Mouse (Mus musculus): ENCODE measurements around the gene Gm26938.

Gm26938 gene

GRCm38 (mm10) chr5:139816445-139816844, 9.8 kb downstream of the Gm26938 start:
- intact Hi-C loops (cut with DNase I), result loop anchor here (5.0 kb wide), 1 partner anchor 34 kb away; no protein-coding TSS in a partner anchor

DNA sequence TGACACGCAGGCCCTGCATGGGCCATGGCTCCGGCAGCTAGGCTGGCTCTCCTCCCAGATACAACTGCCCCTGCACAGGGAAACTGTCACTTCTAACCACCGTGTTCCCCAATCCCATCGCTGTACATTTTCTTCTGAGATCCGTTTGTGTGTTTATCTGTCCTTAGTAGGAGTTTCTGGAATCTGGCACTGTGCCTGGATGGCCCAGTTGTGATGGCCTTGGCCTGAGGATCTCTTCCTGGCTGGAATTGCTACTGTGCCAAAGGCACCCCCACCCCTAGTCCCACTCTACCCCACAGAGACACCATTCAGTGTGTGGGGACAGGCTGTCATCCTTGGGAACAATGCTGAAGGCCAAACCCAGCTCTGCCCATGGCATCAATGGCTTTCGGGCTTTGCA, 10.2 kb downstream of the Gm26938 start:
- intact Hi-C loops (cut with DNase I), result loop anchor here (5.0 kb wide), 1 partner anchor 34 kb away; no protein-coding TSS in a partner anchor

DNA sequence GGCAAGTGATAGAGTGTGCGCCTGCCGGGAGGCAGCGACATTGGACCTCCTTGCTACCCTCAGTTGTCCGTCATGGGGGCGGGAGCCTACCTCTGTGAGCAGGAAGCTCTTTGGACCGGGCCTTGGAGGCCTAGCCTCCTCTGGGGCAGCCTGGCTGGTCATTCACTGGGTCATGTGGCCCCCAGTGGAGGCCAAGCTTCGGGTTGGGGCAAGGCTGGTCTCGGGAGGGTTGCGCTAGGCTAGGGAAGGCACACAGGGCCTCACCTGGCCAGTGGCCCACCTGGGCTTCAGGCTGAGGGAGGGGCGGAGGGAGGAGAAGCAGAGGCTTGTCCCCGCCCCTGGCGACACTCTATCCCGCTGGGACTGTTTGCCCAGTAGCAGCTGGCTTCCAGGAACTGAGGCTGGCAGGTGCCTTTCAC, 12.2 kb downstream of the Gm26938 start:
- intact Hi-C loops (cut with DNase I), result no loop called here

- intact Hi-C loops (cut with DNase I), result no loop called here
Observed at GRCm38 (mm10) chr5:139813126-139813490, 13.1 kb downstream of the Gm26938 start.

DNA sequence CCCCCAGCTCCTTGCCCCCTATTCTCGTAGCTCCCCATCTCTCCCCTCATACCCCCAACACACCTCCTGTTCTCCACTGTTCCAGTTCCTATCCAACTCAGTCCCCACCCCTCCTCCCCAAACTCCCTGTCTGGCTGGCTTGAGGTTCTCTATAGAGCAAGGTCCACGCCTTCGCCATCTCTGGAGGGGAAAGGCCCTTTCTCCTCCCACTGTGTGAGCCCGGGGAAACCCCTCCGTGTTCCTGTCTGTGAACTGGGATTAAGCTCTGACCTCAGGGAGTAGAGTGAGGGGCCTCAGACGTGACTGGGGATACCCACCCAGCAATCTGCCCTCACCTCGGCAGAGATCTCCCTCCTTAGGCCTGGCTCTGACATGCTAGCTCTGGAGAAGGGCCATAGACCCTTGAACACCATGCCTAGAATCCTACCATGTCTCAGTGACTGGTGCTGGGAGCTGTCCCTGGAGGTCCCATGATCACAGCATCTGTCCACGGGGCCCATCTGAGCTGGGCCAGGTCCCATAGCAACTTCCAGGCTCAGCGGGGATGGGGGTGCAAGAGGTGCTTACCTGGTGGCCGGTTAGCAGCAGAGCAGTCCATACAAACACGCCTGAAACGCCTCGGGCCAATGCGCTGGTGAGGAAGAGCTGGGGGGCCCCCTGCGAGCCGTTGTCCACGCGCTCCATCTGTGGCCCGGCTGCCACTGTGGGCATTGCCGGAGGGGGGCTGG, 13.6 kb downstream of the Gm26938 start:
- intact Hi-C loops (cut with DNase I), result no loop called here

- intact Hi-C loops (cut with DNase I), result no loop called here
Observed at GRCm38 (mm10) chr5:139811677-139812397, 14.4 kb downstream of the Gm26938 start.

- intact Hi-C loops (cut with DNase I), result no loop called here
Observed at GRCm38 (mm10) chr5:139809397-139809796, 16.8 kb downstream of the Gm26938 start.

DNA sequence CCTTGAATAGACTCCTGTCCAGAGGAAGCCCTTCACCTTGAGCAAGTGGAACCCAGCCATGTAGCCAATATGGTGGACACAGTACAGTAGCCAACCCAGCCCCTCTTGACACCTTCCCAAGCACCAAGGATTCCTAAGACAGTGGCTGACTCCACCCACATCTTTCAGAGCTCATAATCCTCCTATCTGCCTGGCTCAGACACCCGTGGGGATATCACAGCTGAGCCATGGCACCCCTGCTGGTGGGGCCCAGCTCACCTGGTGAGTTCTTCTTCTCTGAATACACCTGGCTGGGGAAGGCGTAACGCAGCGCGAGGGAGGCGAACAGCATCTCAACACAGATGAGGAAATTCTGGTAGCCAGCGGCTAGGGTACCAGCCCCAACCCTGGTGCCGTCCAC, 20.3 kb downstream of the Gm26938 start:
- intact Hi-C loops (cut with DNase I), result no loop called here

- intact Hi-C loops (cut with DNase I), result no loop called here
Observed at GRCm38 (mm10) chr5:139804573-139805111, 21.6 kb downstream of the Gm26938 start.

DNA sequence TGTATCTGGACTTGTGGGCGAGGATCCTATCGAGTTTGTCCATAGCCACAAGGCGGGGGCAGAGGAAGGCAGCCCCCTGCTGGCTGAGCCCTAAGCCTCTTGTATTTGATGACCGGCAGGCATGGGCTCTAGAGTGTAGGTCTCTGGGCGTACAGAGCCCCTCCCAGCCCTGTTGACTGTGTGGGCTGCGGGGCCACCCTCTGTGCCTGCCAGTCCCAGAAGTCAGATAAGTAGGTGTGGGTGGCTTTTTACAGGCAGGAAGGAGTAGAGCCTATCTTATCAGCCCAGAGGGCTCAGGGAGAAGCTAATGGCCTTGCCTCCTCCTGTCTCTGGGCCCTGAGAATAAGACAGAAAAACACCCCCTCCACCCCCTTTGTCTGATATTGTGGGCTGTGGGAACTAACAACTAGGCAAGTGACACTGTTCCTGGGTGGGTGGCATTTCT, 22.1 kb downstream of the Gm26938 start:
- intact Hi-C loops (cut with DNase I), result no loop called here

- intact Hi-C loops (cut with DNase I), result no loop called here
Observed at GRCm38 (mm10) chr5:139803601-139804102, 22.6 kb downstream of the Gm26938 start.

DNA sequence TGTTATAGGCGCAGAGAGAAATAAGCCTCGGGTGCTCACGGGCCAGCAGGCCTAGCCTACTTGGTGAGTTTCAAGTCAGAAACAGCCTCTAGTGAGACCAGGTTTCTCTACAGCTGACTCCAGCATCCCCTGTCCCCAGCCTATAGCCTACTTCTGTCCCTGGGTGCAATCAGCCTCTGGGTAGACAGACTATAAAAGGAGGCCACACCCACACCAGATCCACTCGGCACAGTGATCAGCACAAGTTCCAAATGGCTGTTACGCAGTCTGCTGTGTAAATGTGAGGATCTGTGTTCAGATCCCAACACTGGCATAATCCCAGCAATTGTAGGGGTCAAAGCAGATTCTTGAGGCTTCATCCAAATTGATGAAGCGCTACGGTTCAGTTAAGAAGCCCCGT, 23.0 kb downstream of the Gm26938 start:
- intact Hi-C loops (cut with DNase I), result no loop called here

DNA sequence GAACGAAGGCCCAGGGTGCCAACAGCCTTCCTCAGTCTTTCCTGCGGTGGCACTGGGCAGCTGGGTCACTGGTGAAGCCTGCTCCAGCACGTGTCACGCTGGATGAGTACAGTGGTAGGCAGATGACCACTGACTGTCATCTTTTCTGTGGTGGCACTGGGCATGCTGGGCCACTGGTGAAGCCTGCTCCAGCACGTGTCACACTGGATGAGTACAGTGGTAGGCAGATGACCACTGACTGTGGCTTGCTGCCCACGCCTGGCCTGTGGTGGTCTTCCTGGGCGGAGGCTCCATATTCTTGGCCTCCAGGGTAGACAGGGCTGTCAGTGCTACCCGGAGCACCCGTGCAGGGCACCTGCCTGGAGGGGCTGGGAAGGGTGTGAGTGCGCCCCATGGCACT, 24.3 kb downstream of the Gm26938 start:
- intact Hi-C loops (cut with DNase I), result no loop called here

- intact Hi-C loops (cut with DNase I), result no loop called here
Observed at GRCm38 (mm10) chr5:139801231-139801630, 25.0 kb downstream of the Gm26938 start.

GRCm38 (mm10) chr5:139799801-139800590, 26.2 kb downstream of the Gm26938 start:
- intact Hi-C loops (cut with DNase I), result no loop called here

DNA sequence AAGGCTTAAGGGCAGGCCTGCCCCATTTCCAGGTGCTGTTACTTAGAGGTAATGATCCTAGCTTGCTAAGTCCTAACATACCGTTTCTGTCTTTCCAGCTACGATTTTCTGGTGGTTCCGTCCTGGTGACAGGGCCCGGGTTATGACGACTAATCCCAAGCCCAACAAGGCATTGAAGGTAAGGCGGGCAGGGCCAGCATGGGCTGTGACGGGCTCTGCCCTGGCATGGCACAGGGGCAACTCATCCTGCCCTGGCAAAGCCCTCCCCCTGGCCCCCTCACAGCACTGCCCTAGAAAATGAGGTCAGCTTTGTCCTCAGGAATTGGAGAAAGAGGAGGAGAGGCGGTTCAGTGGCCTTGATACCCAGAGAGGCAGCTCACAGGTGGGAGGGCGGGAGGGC, 27.2 kb downstream of the Gm26938 start:
- intact Hi-C loops (cut with DNase I), result no loop called here

DNA sequence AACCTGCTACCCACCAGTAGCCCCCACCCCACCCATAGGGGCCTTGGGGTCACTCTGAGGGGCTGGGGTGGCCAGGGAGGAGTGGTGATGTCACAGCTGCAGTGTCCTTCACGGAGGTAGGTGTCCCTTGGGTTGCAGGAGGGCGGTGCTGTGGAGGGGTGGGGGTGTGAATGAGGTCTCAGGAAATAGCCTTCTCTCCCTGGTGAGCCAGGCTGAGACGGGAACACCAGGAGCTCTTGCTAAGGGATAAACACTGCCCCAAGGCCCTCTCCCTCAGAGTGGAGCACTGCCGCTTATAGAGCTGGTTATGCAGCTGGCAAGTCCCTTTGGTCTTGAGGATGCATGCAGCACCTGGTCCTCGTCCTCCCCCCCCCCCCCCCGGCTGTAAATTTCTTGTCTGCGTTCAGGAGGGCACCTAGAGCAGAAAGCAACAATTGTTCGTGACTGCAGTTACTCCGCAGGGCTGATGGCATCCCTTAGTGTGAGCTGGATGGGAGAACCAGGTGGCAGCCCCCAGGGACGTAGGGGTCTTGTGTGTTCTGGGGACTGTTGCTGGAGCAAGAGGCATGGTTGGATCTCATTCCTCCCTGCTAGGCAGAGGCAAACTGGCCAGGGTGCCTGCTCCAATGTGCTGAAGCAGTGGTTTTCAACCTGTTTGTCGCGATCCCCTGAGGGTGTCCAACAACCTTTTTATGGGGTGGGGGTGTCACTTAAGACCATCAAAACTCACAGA, 27.9 kb downstream of the Gm26938 start:
- intact Hi-C loops (cut with DNase I), result no loop called here

DNA sequence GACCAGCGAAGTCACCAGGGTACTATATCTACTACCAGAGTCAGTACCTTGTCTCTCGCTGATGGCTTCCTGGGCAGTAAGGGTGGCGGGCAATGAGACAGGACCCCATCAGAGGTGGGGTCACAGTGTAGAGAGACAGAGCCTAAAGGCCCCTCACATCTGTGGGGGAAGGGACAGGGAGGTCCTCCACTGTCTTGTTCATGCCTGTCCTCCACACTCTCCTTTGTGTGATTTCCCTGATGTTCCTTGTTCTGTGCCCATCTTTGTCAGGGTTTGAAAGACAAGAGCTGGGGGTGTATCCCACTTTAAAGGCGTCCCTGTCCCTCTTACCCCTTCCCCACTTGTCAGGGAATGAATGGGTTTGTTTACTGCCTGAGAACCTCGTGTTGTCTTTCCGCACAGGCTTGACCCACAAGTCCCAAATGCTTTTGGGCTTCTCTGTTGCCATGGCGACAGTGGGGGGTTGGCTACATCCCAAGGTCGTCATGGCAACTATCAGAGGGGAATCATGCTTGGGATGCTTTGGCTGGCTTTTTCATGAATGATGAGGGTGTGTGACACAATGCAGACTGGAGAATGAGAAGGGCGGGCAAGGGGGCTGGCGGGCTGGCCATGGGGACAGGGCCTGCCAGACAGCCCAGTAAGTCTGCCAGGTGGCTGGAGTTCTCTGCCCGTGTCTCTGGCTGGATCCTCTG, 28.6 kb downstream of the Gm26938 start:
- intact Hi-C loops (cut with DNase I), result no loop called here

GRCm38 (mm10) chr5:139796900-139797299, 29.3 kb downstream of the Gm26938 start:
- intact Hi-C loops (cut with DNase I), result no loop called here

DNA sequence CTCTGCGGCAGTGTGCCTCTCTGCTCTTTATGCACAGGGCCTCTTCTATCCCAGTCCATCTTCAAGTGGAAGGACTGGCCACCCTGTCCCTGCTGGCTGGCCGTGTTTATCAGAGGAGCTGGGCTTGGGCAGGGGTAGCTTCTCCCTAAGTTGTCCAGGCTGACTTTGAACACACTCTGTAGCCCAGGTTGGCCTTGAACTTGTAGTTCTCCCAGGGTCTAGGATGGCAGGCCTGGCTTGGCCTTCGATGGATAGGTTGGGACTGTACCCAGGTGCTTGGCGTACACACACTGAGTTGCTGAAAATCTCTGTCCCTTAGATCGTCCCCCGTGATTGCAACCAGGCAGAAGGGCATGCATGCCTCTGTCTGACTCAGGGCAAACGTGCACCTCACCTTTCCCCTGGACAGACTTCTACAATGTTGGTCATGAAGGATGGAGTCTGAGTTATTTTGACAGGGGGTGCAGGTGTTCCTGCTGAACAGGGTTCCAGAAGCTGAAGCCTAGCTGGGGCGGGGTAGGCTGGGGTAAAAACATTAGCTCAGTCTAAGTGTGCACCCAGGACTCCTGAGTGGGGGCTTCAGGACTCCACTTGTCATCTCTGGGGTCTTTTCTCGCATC, 30.1 kb downstream of the Gm26938 start:
- intact Hi-C loops (cut with DNase I), result no loop called here
